Mouse (Mus musculus): ENCODE measurements around the gene Chst14. TPM values are rescaled to one million over a fixed set of nuclear protein-coding genes. Genes with fewer than 3 reads are reported as not detected.

Chst14 gene
- polyA plus RNA-seq, 1 experiment from 2014 or later = 29.6 TPM

GRCm38 (mm10) chr2:118910605-118911278 is 15.6 kb upstream of the Chst14 start:
- ATAC-seq (ENCODE audit: low FRiP score) = no peak
- 77% methylated on average over 7 of the region's 7 CpGs for WGBS
- no peak overlapping the region for H3K27ac ChIP-seq

GRCm38 (mm10) chr2:118912706-118913105 is 13.6 kb upstream of the Chst14 start:
- 69% methylated on average over 8 of the region's 8 CpGs for whole genome bisulfite sequencing
- ATAC-seq (ENCODE audit: low FRiP score) = no peak
- no peak overlapping the region for H3K4me3 ChIP-seq
- no peak overlapping the region for H3K9ac ChIP-seq
- no peak overlapping the region for H3K27ac ChIP-seq
- peaks cover 29% of the 10 kb centered on the region for H3K4me1 ChIP-seq
- H3K9me3 ChIP-seq (replicated peaks) = no peaks in the 10 kb centered on the region
- no peaks in the 10 kb centered on the region for H3K27me3 ChIP-seq
- peaks cover 10% of the 10 kb centered on the region for H3K36me3 ChIP-seq
- no peak overlapping the region for H3K4me2 ChIP-seq (replicated peaks)

More at GRCm38 (mm10) chr2:118910605-118911278, 15.6 kb upstream of the Chst14 start:
- no peaks in the 10 kb centered on the region for H3K9me3 ChIP-seq (replicated peaks)
- H3K4me1 ChIP-seq = peaks cover 35% of the 10 kb centered on the region
- H3K4me3 ChIP-seq = no peak overlapping the region
- no peaks in the 10 kb centered on the region for H3K27me3 ChIP-seq
- no peak overlapping the region for H3K4me2 ChIP-seq (replicated peaks)
- H3K9ac ChIP-seq = no peak overlapping the region
- H3K36me3 ChIP-seq = no peaks in the 10 kb centered on the region

DNA sequence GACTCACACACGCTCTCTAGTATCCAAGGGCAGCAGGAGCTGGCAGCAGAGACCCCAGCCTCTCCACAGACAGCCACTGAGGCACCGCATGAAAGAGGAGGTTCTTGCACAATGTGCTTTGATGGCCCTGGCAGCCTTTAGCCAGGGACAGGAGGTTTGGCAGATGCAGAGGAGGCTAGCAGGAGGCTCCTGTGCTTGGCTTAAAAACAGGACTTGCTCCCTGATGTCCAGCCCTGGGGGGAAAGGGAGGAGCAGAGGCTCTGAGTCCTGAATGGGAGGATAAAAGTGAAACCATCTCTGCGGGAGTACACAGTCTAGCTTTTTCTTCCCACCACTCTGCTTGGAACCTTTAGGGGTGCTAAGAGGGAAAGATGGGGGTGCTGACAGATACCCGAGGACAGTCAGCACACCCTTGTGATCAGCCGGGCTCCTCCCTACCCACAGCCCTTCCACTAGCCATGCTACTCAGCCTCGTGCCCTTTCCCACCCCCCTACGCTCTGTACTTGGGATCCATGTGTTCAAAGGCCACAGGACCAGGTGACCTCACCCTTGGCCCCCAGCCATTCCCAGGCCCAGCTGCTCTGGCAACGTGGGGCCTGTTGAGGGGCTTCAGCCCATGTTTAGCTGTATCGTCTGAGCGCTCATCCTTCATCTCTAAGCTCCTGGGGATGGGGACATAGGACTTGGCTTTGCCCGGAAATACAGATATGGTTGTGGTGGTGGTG is 12.6 kb upstream of the Chst14 start:
- Histone ChIP-seq H3K9me3 (replicated peaks) (no peaks in the 10 kb centered on the region), H3K4me2 (replicated peaks) (no peak overlapping the region), H3K9ac (no peak overlapping the region), H3K36me3 (peaks cover 14% of the 10 kb centered on the region), H3K27me3 (no peaks in the 10 kb centered on the region), H3K27ac (no peak overlapping the region), H3K4me1 (peaks cover 27% of the 10 kb centered on the region), H3K4me3 (no peak overlapping the region)
- WGBS = 59% methylated on average over 11 of the region's 11 CpGs
- no peak for ATAC-seq (ENCODE audit: low FRiP score)

GRCm38 (mm10) chr2:118914685-118915084 is 11.6 kb upstream of the Chst14 start:
- Histone ChIP-seq H3K27ac (no peak overlapping the region), H3K9me3 (replicated peaks) (no peaks in the 10 kb centered on the region), H3K36me3 (peaks cover 21% of the 10 kb centered on the region), H3K4me2 (replicated peaks) (no peak overlapping the region), H3K9ac (no peak overlapping the region), H3K27me3 (no peaks in the 10 kb centered on the region), H3K4me1 (peaks cover 27% of the 10 kb centered on the region), H3K4me3 (no peak overlapping the region)
- 37% methylated on average over 8 of the region's 8 CpGs for WGBS
- no peak for ATAC-seq (ENCODE audit: low FRiP score)

DNA sequence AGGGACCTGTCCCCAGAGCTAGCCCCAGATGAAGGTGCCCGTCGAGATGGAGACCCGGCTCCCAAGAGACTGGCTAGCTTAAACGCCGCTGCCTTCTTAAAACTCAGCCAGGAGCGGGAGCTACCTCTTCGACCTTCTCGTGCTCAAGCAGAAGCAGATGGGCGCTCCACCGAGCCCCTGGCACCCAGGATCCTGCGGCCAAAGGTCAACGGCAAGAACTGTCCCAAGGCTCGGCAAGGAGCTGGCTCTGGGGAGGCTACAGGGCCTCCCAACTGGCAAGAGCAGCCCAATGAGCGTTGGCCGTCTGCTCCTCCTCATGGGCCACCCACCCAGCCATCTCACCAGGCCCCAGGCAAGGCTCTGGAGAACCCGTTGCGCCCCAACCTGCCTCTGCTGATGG is 9.9 kb upstream of the Chst14 start:
- H3K9me3 ChIP-seq (replicated peaks) = no peaks in the 10 kb centered on the region
- H3K9ac ChIP-seq = no peak overlapping the region
- no peaks in the 10 kb centered on the region for H3K27me3 ChIP-seq
- ATAC-seq (ENCODE audit: low FRiP score) = no peak
- no peak overlapping the region for H3K27ac ChIP-seq
- H3K4me1 ChIP-seq = peaks cover 27% of the 10 kb centered on the region
- no peak overlapping the region for H3K4me2 ChIP-seq (replicated peaks)
- whole genome bisulfite sequencing = 90% methylated on average over 17 of the region's 17 CpGs
- H3K4me3 ChIP-seq = no peak overlapping the region
- peaks cover 38% of the 10 kb centered on the region for H3K36me3 ChIP-seq

DNA sequence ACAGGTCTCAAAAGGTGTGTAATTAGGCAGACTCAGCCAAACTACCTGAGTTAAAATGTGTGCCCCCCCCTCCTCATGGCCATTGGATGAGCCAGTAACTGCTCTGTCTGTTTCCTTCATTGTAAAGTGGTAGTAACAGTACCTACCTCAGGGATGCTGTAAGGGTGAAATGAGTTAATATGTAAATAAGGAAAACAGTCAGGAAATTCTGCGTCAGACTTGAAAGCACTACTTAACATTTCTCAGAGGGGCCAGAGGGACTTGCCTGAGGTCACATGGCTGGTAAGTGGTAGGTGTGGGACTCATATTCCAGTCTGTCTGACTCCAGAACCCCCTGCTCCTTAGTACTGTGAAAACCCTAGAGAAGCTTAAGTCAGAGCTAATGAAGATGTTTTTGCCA is 7.8 kb upstream of the Chst14 start:
- H3K9me3 ChIP-seq (replicated peaks) = no peaks in the 10 kb centered on the region
- H3K27ac ChIP-seq = no peak overlapping the region
- no peak overlapping the region for H3K4me3 ChIP-seq
- H3K27me3 ChIP-seq = no peaks in the 10 kb centered on the region
- H3K36me3 ChIP-seq = peaks cover 57% of the 10 kb centered on the region
- peaks cover 14% of the 10 kb centered on the region for H3K4me1 ChIP-seq
- no peak for ATAC-seq (ENCODE audit: low FRiP score)
- WGBS = 53% methylated on average over 1 of the region's 1 CpGs
- H3K9ac ChIP-seq = no peak overlapping the region
- H3K4me2 ChIP-seq (replicated peaks) = no peak overlapping the region

- H3K4me1 ChIP-seq = peaks cover 1% of the 10 kb centered on the region; the same call in 1 of the 2 replicates
- 79% methylated on average over 3 of the region's 3 CpGs for WGBS
- no peaks in the 10 kb centered on the region for H3K9me3 ChIP-seq (replicated peaks)
- no peaks in the 10 kb centered on the region for H3K27me3 ChIP-seq
- H3K4me2 ChIP-seq (replicated peaks) = no peak overlapping the region
- H3K4me3 ChIP-seq = no peak overlapping the region
- H3K9ac ChIP-seq = no peak overlapping the region
- H3K36me3 ChIP-seq = peaks cover 60% of the 10 kb centered on the region
- no peak overlapping the region for H3K27ac ChIP-seq
- no peak for ATAC-seq (ENCODE audit: low FRiP score)
These were observed 5.9 kb upstream of the Chst14 start for GRCm38 (mm10) chr2:118920428-118920827.

GRCm38 (mm10) chr2:118925952-118926351 is 344 bp upstream of the Chst14 start:
- peaks cover 27% of the 10 kb centered on the region for H3K36me3 ChIP-seq
- peak overlapping the region; percentile 86 for H3K4me2 ChIP-seq (replicated peaks)
- no peaks in the 10 kb centered on the region for H3K9me3 ChIP-seq (replicated peaks)
- H3K9ac ChIP-seq = peak overlapping the region; percentile 81
- H3K27ac ChIP-seq = no peak overlapping the region
- WGBS = under 1% methylated on average over 6 of the region's 6 CpGs
- H3K4me3 ChIP-seq = peak overlapping the region; percentile 60
- H3K4me1 ChIP-seq = peaks cover 38% of the 10 kb centered on the region
- peak; percentile 49 for ATAC-seq (ENCODE audit: low FRiP score)
- no peaks in the 10 kb centered on the region for H3K27me3 ChIP-seq

DNA sequence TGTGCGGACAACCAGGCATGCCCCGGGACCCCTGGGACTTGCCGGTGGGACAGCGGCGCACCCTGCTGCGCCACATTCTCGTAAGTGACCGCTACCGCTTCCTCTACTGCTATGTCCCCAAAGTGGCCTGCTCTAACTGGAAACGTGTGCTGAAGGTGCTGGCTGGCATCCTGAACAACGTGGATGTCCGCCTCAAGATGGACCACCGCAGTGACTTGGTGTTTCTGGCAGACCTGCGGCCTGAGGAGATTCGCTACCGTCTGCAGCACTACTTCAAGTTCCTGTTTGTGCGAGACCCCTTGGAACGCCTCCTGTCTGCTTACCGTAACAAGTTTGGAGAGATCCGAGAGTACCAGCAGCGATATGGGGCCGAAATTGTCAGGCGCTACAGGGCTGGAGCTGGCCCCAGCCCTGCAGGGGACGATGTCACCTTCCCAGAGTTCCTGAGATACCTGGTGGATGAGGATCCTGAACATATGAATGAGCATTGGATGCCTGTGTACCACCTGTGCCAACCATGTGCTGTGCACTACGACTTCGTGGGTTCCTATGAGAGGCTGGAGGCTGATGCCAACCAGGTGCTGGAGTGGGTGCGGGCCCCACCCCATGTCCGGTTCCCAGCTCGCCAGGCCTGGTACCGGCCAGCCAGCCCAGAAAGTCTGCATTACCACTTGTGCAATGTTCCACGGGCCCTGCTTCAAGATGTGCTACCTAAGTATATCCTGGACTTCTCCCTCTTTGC is 873 bp downstream of the Chst14 start:
- peaks cover 38% of the 10 kb centered on the region for H3K4me1 ChIP-seq
- H3K9me3 ChIP-seq (replicated peaks) = no peaks in the 10 kb centered on the region
- 0 out of 2 replicates have a peak, but pooled peaks have one; percentile 6 for ATAC-seq (ENCODE audit: low FRiP score)
- peak overlapping the region; percentile 86 for H3K4me2 ChIP-seq (replicated peaks)
- H3K27ac ChIP-seq = no peak overlapping the region
- 37% methylated on average over 31 of the region's 31 CpGs for WGBS
- H3K36me3 ChIP-seq = peaks cover 16% of the 10 kb centered on the region
- H3K27me3 ChIP-seq = no peaks in the 10 kb centered on the region
- peak overlapping the region; percentile 81 for H3K9ac ChIP-seq
- peak overlapping the region; percentile 60 for H3K4me3 ChIP-seq

DNA sequence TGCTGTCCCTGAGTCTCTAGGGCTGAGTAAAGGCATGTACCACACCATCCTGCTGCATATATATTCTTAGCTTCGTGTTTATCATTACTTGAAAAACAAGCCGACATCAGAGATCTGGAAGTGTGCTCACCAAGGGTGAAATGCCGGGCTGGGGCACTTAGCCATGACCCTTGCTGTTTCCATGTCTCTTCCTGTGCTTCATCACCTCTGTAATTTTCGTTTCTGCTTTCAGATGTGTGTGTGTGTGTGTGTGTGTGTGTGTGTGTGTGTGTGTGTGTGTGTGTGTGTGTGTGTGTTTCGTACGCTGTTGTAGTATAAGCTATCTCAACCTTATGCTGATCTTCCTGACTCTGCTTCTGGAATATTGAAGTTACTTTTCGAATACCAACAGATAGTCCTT is 15.0 kb downstream of the Chst14 start:
- no peaks in the 10 kb centered on the region for H3K36me3 ChIP-seq
- H3K9me3 ChIP-seq (replicated peaks) = no peaks in the 10 kb centered on the region
- no peak overlapping the region for H3K27ac ChIP-seq
- H3K4me3 ChIP-seq = no peak overlapping the region
- no peaks in the 10 kb centered on the region for H3K27me3 ChIP-seq
- no peaks in the 10 kb centered on the region for H3K4me1 ChIP-seq
- no peak overlapping the region for H3K4me2 ChIP-seq (replicated peaks)
- ATAC-seq (ENCODE audit: low FRiP score) = no peak
- no peak overlapping the region for H3K9ac ChIP-seq
- WGBS = 82% methylated on average over 7 of the region's 7 CpGs

- Histone ChIP-seq H3K4me3 (no peak overlapping the region), H3K9ac (no peak overlapping the region), H3K27ac (no peak overlapping the region), H3K9me3 (replicated peaks) (no peaks in the 10 kb centered on the region), H3K4me1 (no peaks in the 10 kb centered on the region), H3K27me3 (no peaks in the 10 kb centered on the region; the same call in 1 of the 2 replicates), H3K4me2 (replicated peaks) (no peak overlapping the region), H3K36me3 (no peaks in the 10 kb centered on the region)
- no peak for ATAC-seq (ENCODE audit: low FRiP score)
- WGBS = 92% methylated on average over 6 of the region's 6 CpGs
These were observed 16.9 kb downstream of the Chst14 start for GRCm38 (mm10) chr2:118943232-118943631.

DNA sequence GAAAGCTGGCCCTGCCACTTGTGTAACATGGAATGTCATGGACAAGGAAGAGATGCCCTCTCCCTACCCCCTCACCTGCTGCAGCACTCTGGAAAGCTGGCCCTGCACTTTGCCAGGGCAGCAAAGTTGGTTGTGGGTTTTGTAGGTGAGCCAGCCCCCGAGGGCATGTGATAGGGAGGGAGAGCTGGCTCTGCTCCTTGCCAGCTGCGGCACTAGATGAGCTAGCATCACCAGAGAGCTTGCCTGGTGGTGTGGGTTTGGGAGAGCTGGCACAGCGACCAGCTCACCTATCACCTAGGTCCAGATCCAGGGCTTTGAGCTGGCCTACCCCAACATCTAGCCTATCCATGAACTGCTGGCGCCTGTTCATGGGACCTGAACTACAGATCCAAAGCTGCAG is 22.5 kb downstream of the Chst14 start:
- Histone ChIP-seq H3K36me3 (no peaks in the 10 kb centered on the region), H3K27me3 (no peaks in the 10 kb centered on the region; the same call in 1 of the 2 replicates), H3K4me1 (no peaks in the 10 kb centered on the region), H3K27ac (no peak overlapping the region), H3K9me3 (replicated peaks) (no peaks in the 10 kb centered on the region), H3K4me3 (no peak overlapping the region), H3K9ac (no peak overlapping the region), H3K4me2 (replicated peaks) (no peak overlapping the region)
- no peak for ATAC-seq (ENCODE audit: low FRiP score)
- 82% methylated on average over 4 of the region's 4 CpGs for WGBS
